Mouse (Mus musculus) bone marrow macrophage, adult 2 months (primary cell): ENCODE data around the gene Edrf1.

ENCODE experiments used
- CTCF ChIP-seq: IDR thresholded peaks from 2 replicates; pipeline ENCODE4 v1.5.1; 2012; ENCODE audit warnings: low read depth, mild to moderate bottlenecking, low read length, moderate library complexity
- POLR2A ChIP-seq: IDR thresholded peaks from 2 replicates; pipeline ENCODE4 v1.6.1; 2012; ENCODE audit warnings: mild to moderate bottlenecking, low read depth, low read length, borderline replicate concordance

DNA sequence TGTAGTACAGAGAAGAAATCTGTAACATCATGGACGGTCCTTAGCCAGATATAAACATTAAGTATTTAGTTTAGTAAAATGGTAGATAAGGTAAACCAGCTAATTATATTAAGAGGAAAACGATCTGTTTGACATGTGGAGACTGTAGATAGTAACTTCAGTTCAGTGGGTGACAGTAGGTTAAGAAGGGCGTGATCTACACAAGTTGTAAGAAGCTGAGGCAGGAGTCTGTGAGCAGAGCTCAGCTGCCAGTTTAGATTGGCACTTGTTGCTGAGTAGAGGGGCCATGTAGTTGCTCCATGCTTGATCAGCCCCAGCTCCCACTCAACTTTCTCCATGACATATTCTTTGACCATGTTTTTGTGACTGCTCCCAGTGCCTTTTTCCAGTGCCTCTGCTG, 33.5 kb downstream of the Edrf1 start:
- TF ChIP-seq POLR2A (no peak), CTCF (no peak)
